ENCODE assay signal across 26 mouse cellular contexts in genomic region chr2:45692819-45693218, GRCm38 (mm10).
DNase-seq lines count a peak whose midpoint lies in the region; ATAC-seq and TF ChIP-seq lines count a peak whose summit lies in the region.
"Had no signal": no experiment of that assay in that cellular context is flagged by ENCODE, and none has a peak within 500 bp of the region (broad histone marks: within the 10 kb centered on the region; RNA-seq: fewer than 3 reads in every experiment).

No protein-coding gene starts in this region.

- no peak overlapping the region for H3K4me3 ChIP-seq in kidney, embryonic 15.5 days (replicated peaks)
- no peak overlapping the region for H3K4me3 ChIP-seq in bone marrow macrophage, adult 2 months (ENCODE audit: insufficient read depth, low read length)
- H3K4me3 ChIP-seq in intestine, postnatal 0 days (ENCODE audit: low read depth, low read length) = no peak overlapping the region
- H3K4me3 ChIP-seq: embryonic facial prominence, embryonic 10.5 days; embryonic facial prominence, embryonic 15.5 days; forebrain, embryonic 13.5 days; heart, embryonic 10.5 days; layer of hippocampus, adult 2 months; left cerebral cortex, adult 2 months; limb, embryonic 12.5 days; myocyte; neural tube, embryonic 12.5 days had no signal

- TF ChIP-seq POLR2A in bone marrow macrophage, adult 2 months (IDR thresholded peaks at IDR 0.05; ENCODE audit: borderline replicate concordance, low read depth, low read length) = no peak

- no peak for DNase-seq in kidney, adult 18-20 months
- DNase-seq in adrenal gland, adult 18-20 months (ENCODE audit: low spot score in 2 of 2) = no peak
- DNase-seq: cerebellum, adult 2 months; cerebellum, postnatal 14 days; gastrocnemius, postnatal 36 days; kidney, adult 11 months; kidney, postnatal 36 days; right cerebral cortex, adult 18-20 months; spleen, adult 18-20 months had no signal

- ATAC-seq in kidney, embryonic 15.5 days (replicated peaks; ENCODE audit: low FRiP score) = no peak
- ATAC-seq in granulocyte monocyte progenitor cell, adult 5-6 weeks (replicated peaks; ENCODE audit: poor library complexity, severe bottlenecking) = peak; percentile 96
- ATAC-seq in intestine, postnatal 0 days = no peak
- ATAC-seq: forebrain, embryonic 13.5 days had no signal

- no peaks in the 10 kb centered on the region for H3K27me3 ChIP-seq in kidney, embryonic 15.5 days
- H3K27me3 ChIP-seq in intestine, postnatal 0 days (replicated peaks; ENCODE audit: control insufficient read depth, insufficient read depth, low read length) = no peaks in the 10 kb centered on the region
- H3K27me3 ChIP-seq: embryonic facial prominence, embryonic 15.5 days; forebrain, embryonic 13.5 days; limb, embryonic 12.5 days; neural tube, embryonic 12.5 days had no signal

- no peaks in the 10 kb centered on the region for H3K4me1 ChIP-seq in kidney, embryonic 15.5 days
- peaks cover 10% of the 10 kb centered on the region for H3K4me1 ChIP-seq in bone marrow macrophage, adult 2 months (ENCODE audit: control insufficient read depth, insufficient read depth, low read length)
- no peaks in the 10 kb centered on the region for H3K4me1 ChIP-seq in intestine, postnatal 0 days (replicated peaks; ENCODE audit: control insufficient read depth, insufficient read depth, low read length)
- H3K4me1 ChIP-seq: embryonic facial prominence, embryonic 15.5 days; heart, embryonic 10.5 days; limb, embryonic 12.5 days had no signal

- TF ChIP-seq CTCF in bone marrow macrophage, adult 2 months (IDR thresholded peaks at IDR 0.05; ENCODE audit: low read depth, low read length) = no peak
- no peak for TF ChIP-seq CTCF in intestine, postnatal 0 days (IDR thresholded peaks at IDR 0.05; ENCODE audit: low read depth)

- H3K27ac ChIP-seq in kidney, embryonic 15.5 days = 0 out of 2 replicates have a peak overlapping the region, but pooled peaks have one; percentile 10
- peak overlapping the region; percentile 84 for H3K27ac ChIP-seq in bone marrow macrophage, adult 2 months (ENCODE audit: insufficient read depth, low read depth, low read length)
- H3K27ac ChIP-seq in intestine, postnatal 0 days (ENCODE audit: low read depth, low read length) = no peak overlapping the region
- H3K27ac ChIP-seq: embryonic facial prominence, embryonic 10.5 days; embryonic facial prominence, embryonic 15.5 days; heart, embryonic 10.5 days; hindbrain, embryonic 14.5 days; left cerebral cortex, adult 2 months; limb, embryonic 12.5 days; neural tube, embryonic 12.5 days had no signal

- no peak overlapping the region for H3K9ac ChIP-seq in kidney, embryonic 15.5 days
- H3K9ac ChIP-seq in intestine, postnatal 0 days (ENCODE audit: low read depth, low read length) = no peak overlapping the region
- H3K9ac ChIP-seq: embryonic facial prominence, embryonic 15.5 days; forebrain, embryonic 13.5 days; hindbrain, embryonic 14.5 days; limb, embryonic 12.5 days; neural tube, embryonic 12.5 days had no signal

- no peaks in the 10 kb centered on the region for H3K36me3 ChIP-seq in kidney, embryonic 15.5 days
- no peaks in the 10 kb centered on the region for H3K36me3 ChIP-seq in intestine, postnatal 0 days (ENCODE audit: control insufficient read depth, insufficient read depth)
- H3K36me3 ChIP-seq: embryonic facial prominence, embryonic 10.5 days; embryonic facial prominence, embryonic 15.5 days; G1E; heart, embryonic 10.5 days; limb, embryonic 12.5 days; neural tube, embryonic 12.5 days had no signal

- H3K9me3 ChIP-seq in kidney, embryonic 15.5 days (replicated peaks) = no peaks in the 10 kb centered on the region
- no peaks in the 10 kb centered on the region for H3K9me3 ChIP-seq in intestine, postnatal 0 days (ENCODE audit: control insufficient read depth)
- H3K9me3 ChIP-seq: embryonic facial prominence, embryonic 10.5 days; embryonic facial prominence, embryonic 15.5 days; forebrain, embryonic 13.5 days; G1E; heart, embryonic 10.5 days; limb, embryonic 12.5 days; neural tube, embryonic 12.5 days had no signal

- whole genome bisulfite sequencing in kidney, embryonic 15.5 days = 80% methylated on average over 1 of the region's 1 CpGs
- WGBS in intestine, postnatal 0 days = 86% methylated on average over 1 of the region's 1 CpGs

- H3K4me2 ChIP-seq in kidney, embryonic 15.5 days = no peak overlapping the region
- H3K4me2 ChIP-seq in intestine, postnatal 0 days (replicated peaks; ENCODE audit: low read depth) = no peak overlapping the region
- H3K4me2 ChIP-seq: embryonic facial prominence, embryonic 15.5 days; hindbrain, embryonic 14.5 days; limb, embryonic 12.5 days; liver, embryonic 11.5 days; midbrain, embryonic 11.5 days; neural tube, embryonic 12.5 days had no signal
